In genomic region chr6:72788892-72789699, GRCm38 (mm10) we compare ENCODE assay signal across 8 mouse cellular contexts. TPM values are rescaled to one million over a fixed set of nuclear protein-coding genes. Genes with fewer than 3 reads are reported as not detected.
DNase-seq lines count a peak whose midpoint lies in the region; ATAC-seq and TF ChIP-seq lines count a peak whose summit lies in the region.

Tcf7l1 (minus strand) TSS chr6:72789254.

- peaks cover 2% of the 10 kb centered on the region; the same call in 1 of the 2 replicates for H3K4me1 ChIP-seq in cortical plate, adult 2 months (ENCODE audit: control insufficient read depth, insufficient read depth, low read length)

- peak; percentile 87 for ATAC-seq in activated CD4-positive, CD25-positive, alpha-beta regulatory T cell, adult 4 months
- peak; percentile 97 for ATAC-seq in megakaryocyte, adult 5-6 weeks (ENCODE audit: poor library complexity, severe bottlenecking)

- TF ChIP-seq POLR2A in cortical plate, adult 2 months (IDR thresholded peaks at IDR 0.05; ENCODE audit: extremely low read depth, insufficient read depth, low read length) = no peak

- peak within 1 kb of the TSS; percentile 40 for H3K4me3 ChIP-seq in cortical plate, adult 2 months (ENCODE audit: insufficient read depth, low read length)
- H3K4me3 ChIP-seq in left cerebral cortex, adult 2 months = peak within 1 kb of the TSS; percentile 45

- DNase-seq in gastrocnemius, postnatal 10 days = peak; percentile 95
- peak; percentile 62 for DNase-seq in hindlimb bud, embryonic 11.5 days (ENCODE audit: extremely low spot score, low read depth, low spot score)
- DNase-seq in left cerebral cortex, adult 2 months (ENCODE audit: extremely low spot score in 1 of 2, low spot score in 2 of 2) = peak; percentile 86 to 92
- DNase-seq in right cerebral cortex, adult 18-20 months = peak; percentile 82
- DNase-seq in urinary bladder, adult 2 months (ENCODE audit: low spot score) = peak; percentile 89

- H3K27ac ChIP-seq in cortical plate, adult 2 months (ENCODE audit: insufficient read depth, low read length) = 0 out of 2 replicates have a peak within 1 kb of the TSS, but pooled peaks have one; percentile 3
- peak within 1 kb of the TSS; percentile 57 for H3K27ac ChIP-seq in left cerebral cortex, adult 2 months

- peak; percentile 80 for TF ChIP-seq CTCF in cortical plate, adult 2 months (IDR thresholded peaks at IDR 0.05; ENCODE audit: extremely low read depth, insufficient read depth, low read length)
- TF ChIP-seq CTCF in left cerebral cortex, adult 2 months (IDR thresholded peaks at IDR 0.05) = peak; percentile 98

- intact Hi-C loops in left cerebral cortex, adult 2 months (cut with DNase I) = loop anchor here (1.0 to 2.0 kb wide), 3 partner anchors 42 to 152 kb away; no protein-coding TSS in a partner anchor

RNA-seq across cellular contexts. Expression of gene Tcf7l1, which starts in this region (rescaled TPM):
- polyA plus RNA-seq in activated CD4-positive, CD25-positive, alpha-beta regulatory T cell, adult 4 months (2017; shearing (Covaris generic)) = under 1 TPM; 0.40 to 0.75 TPM
- 3.6 and 3.7 TPM in 2 replicates for polyA plus RNA-seq in cortical plate, adult 2 months (2012; rRNA removed)
- total RNA-seq in gastrocnemius, postnatal 10 days (2021) = 10 to 100 TPM; 13.7 to 16.4 TPM
- total RNA-seq in left cerebral cortex, adult 2 months (2021) = 1 to 10 TPM; 2.9 to 3.8 TPM
- 0.25 TPM in 1 of 2 replicates, not detected in the other for total RNA-seq in megakaryocyte, adult 5-6 weeks (2015)
- not detected in 2 replicates for total RNA-seq in megakaryocyte, adult 5-6 weeks (2017)
- polyA plus RNA-seq in urinary bladder, adult 2 months (2012; rRNA removed) = 19.5 and 28.0 TPM in 2 replicates

Comparison
In these comparisons a context has a peak if more than half of its experiments do, and no peak if none do; other contexts are left out.
1. Peak in every context shown above with its lines: DNase-seq, ATAC-seq, H3K4me3 ChIP-seq and H3K27ac ChIP-seq.
2. Peak in ATAC-seq in activated CD4-positive, CD25-positive, alpha-beta regulatory T cell, adult 4 months; RNA of the gene not detected or under 1 TPM.
3. Peak in ATAC-seq in megakaryocyte, adult 5-6 weeks; RNA of the gene not detected or under 1 TPM.